Mouse (Mus musculus): Measurements from ENCODE around the gene Clybl. TPM values are rescaled to one million over a fixed set of nuclear protein-coding genes. Genes with fewer than 3 reads are reported as not detected.
A peak's percentile ranks its signal among the peaks of the same experiment; 100 is the strongest.

Gene Clybl
- polyA plus RNA-seq, 1 experiment from 2014 or later: 29.1 TPM

DNA sequence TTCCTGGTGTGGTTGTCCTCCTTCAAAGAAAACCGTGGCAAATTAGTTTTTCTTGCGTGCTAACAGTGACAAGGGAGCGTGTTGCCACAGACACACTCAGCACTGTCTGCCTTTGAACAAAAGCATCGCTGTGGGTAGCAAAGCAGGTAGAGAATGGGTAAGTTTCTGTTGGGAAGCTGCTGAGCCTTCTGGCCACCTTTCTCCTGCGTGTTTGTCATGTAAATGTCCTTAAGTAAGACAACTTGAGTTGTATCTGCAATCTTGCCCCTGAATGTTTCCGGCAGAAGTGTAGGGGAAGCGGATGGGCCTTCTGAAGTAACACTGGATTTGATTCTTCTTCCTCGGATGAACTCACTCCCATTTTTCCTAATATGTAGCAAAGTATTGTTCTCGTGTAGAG, 148.6 kb downstream of the Clybl start:
- WGBS: 64% methylated on average over 9 of the region's 9 CpGs
- no peak for ATAC-seq (replicated peaks; ENCODE audit: insufficient number of reproducible peaks, low FRiP score, low TSS enrichment, low read depth)
- Histone ChIP-seq H3K4me3 (ENCODE audit: low read depth, low read length) (no peak overlapping the region), H3K27ac (replicated peaks; ENCODE audit: low read depth, low read length) (no peak overlapping the region), H3K36me3 (replicated peaks; ENCODE audit: control insufficient read depth, insufficient read depth, low read depth, low read length) (no peaks in the 10 kb centered on the region), H3K9ac (replicated peaks; ENCODE audit: low read length) (no peak overlapping the region), H3K4me1 (ENCODE audit: control insufficient read depth, insufficient read depth, low read length) (no peaks in the 10 kb centered on the region), H3K4me2 (ENCODE audit: low read depth, low read length) (no peak overlapping the region), H3K9me3 (replicated peaks; ENCODE audit: control insufficient read depth, low read length) (no peaks in the 10 kb centered on the region), H3K27me3 (ENCODE audit: control insufficient read depth, insufficient read depth, low read length) (no peaks in the 10 kb centered on the region)
- DNase-seq (ENCODE audit: low spot score): no peak

DNA sequence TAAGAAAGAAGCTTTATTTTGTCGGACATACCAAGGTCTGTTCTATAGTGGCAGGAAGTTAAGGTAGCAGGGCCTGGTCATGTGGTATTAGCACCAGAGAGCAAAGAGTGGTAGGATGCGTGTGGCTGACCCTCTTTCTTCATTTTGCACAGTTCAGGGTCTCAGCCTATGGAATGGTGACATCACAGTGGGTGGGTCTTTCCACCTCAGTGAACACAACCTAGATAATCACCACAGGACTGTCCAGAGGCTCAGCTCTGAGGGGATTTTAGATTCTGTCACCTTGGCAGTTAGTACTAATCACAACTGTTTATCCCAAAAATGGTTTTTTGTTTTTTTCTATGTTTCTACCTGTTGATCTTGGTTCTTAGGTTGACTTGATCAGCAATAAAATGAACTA, 149.2 kb downstream of the Clybl start:
- DNase-seq (ENCODE audit: low spot score) (no peak), ATAC-seq (replicated peaks; ENCODE audit: insufficient number of reproducible peaks, low FRiP score, low TSS enrichment, low read depth) (no peak)
- H3K9ac ChIP-seq (replicated peaks; ENCODE audit: low read length): no peak overlapping the region
- H3K27me3 ChIP-seq (ENCODE audit: control insufficient read depth, insufficient read depth, low read length): no peaks in the 10 kb centered on the region
- H3K4me3 ChIP-seq (ENCODE audit: low read depth, low read length): no peak overlapping the region
- H3K4me1 ChIP-seq (ENCODE audit: control insufficient read depth, insufficient read depth, low read length): no peaks in the 10 kb centered on the region
- no peak overlapping the region for H3K27ac ChIP-seq (replicated peaks; ENCODE audit: low read depth, low read length)
- 85% methylated on average over 2 of the region's 2 CpGs for WGBS
- H3K36me3 ChIP-seq (replicated peaks; ENCODE audit: control insufficient read depth, insufficient read depth, low read depth, low read length): no peaks in the 10 kb centered on the region
- H3K4me2 ChIP-seq (ENCODE audit: low read depth, low read length): no peak overlapping the region
- H3K9me3 ChIP-seq (replicated peaks; ENCODE audit: control insufficient read depth, low read length): no peaks in the 10 kb centered on the region

DNA sequence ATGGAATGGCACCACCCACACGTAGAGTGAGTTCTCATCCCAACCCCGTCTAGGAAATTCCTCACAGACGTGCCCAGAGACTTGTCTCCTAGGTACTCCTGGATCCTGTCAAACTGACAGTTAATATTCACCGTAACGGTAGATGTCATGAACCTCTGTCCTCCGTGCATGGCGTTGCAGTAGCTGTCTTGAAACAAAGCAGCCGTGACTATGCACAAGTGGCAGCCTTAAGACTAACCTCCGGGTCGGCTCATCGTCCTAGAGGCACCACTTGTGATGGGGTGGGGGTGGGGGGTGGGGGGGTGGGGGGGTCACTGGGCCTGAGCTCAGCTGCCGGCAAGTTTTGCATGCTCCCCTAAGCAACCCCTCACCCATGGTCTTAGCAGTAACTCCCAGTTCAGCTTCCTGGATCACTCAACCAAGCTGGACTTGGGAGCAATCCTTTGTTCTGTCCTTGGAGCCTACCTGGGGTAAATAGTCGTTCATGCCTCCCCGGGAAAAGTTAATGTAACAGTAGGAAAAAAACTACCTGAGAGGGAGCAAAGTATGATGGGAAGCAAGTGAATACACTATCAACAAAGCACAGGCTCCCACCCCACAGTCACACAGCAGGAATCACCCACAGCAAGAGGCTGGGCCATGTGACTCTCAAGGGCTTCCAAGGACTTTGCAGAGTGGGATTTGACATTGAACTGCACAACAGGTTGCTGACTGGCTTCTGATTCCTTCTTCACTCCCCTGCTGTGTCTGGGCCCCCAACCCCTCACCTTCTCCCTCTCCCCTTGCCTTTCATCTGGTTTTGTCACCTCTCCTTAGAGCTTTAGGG, 150.3 kb downstream of the Clybl start:
- Histone ChIP-seq H3K9ac (replicated peaks; ENCODE audit: low read length) (no peak overlapping the region), H3K9me3 (replicated peaks; ENCODE audit: control insufficient read depth, low read length) (no peaks in the 10 kb centered on the region), H3K36me3 (replicated peaks; ENCODE audit: control insufficient read depth, insufficient read depth, low read depth, low read length) (no peaks in the 10 kb centered on the region), H3K4me2 (ENCODE audit: low read depth, low read length) (no peak overlapping the region), H3K27me3 (ENCODE audit: control insufficient read depth, insufficient read depth, low read length) (no peaks in the 10 kb centered on the region), H3K4me1 (ENCODE audit: control insufficient read depth, insufficient read depth, low read length) (no peaks in the 10 kb centered on the region), H3K27ac (replicated peaks; ENCODE audit: low read depth, low read length) (no peak overlapping the region), H3K4me3 (ENCODE audit: low read depth, low read length) (no peak overlapping the region)
- ATAC-seq (replicated peaks; ENCODE audit: insufficient number of reproducible peaks, low FRiP score, low TSS enrichment, low read depth): 0 out of 2 replicates have a peak, but pooled peaks have one; percentile 23
- DNase-seq (ENCODE audit: low spot score): no peak
- 60% methylated on average over 13 of the region's 14 CpGs for WGBS

DNA sequence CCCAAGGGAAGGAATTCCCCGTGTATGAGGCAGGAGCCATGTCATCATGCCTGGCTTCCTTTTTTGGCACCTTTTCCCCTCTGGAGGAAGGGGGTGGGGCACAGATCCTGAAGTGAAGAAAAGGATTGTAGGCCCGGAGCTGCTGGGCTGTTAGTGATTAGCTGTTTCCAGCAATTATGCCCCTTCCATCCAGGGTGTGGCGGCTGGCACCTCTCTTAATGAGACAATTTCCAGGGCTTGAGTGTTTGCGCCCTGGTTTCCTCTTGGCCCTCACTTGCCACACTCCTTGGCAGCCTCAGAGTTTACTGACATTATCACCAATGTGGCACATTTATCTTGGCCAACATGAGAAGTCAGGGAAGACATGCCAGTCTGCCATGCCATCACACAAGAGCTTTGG, 155.5 kb downstream of the Clybl start:
- DNase-seq (ENCODE audit: low spot score) (no peak), ATAC-seq (replicated peaks; ENCODE audit: insufficient number of reproducible peaks, low FRiP score, low TSS enrichment, low read depth) (no peak)
- H3K4me2 ChIP-seq (ENCODE audit: low read depth, low read length): no peak overlapping the region
- H3K4me3 ChIP-seq (ENCODE audit: low read depth, low read length): no peak overlapping the region
- no peaks in the 10 kb centered on the region for H3K36me3 ChIP-seq (replicated peaks; ENCODE audit: control insufficient read depth, insufficient read depth, low read depth, low read length)
- no peaks in the 10 kb centered on the region for H3K27me3 ChIP-seq (ENCODE audit: control insufficient read depth, insufficient read depth, low read length)
- no peaks in the 10 kb centered on the region for H3K9me3 ChIP-seq (replicated peaks; ENCODE audit: control insufficient read depth, low read length)
- WGBS: 52% methylated on average over 4 of the region's 4 CpGs
- H3K4me1 ChIP-seq (ENCODE audit: control insufficient read depth, insufficient read depth, low read length): no peaks in the 10 kb centered on the region
- H3K9ac ChIP-seq (replicated peaks; ENCODE audit: low read length): no peak overlapping the region
- H3K27ac ChIP-seq (replicated peaks; ENCODE audit: low read depth, low read length): no peak overlapping the region

DNA sequence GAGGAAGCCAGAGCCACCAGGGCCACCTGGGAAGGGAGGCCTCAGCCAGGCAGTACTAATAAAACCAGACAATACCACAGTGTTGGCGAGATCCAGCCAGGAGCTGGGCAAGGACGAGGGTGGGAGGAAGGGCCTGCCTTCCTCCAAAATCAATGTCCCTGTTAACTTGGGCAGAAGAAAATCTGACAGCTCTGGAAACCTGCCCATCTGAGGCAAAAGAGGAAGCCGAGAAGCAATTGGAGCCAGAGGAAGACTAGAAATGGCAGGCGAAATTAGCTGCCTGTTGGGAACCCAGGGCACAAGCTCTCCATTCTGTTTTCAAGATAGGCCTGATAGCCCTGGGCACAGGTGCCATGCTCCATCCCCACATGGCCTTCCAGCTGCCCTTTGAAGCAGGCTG, 157.3 kb downstream of the Clybl start:
- no peaks in the 10 kb centered on the region for H3K36me3 ChIP-seq (replicated peaks; ENCODE audit: control insufficient read depth, insufficient read depth, low read depth, low read length)
- no peaks in the 10 kb centered on the region for H3K27me3 ChIP-seq (ENCODE audit: control insufficient read depth, insufficient read depth, low read length)
- WGBS: 82% methylated on average over 4 of the region's 4 CpGs
- no peaks in the 10 kb centered on the region for H3K4me1 ChIP-seq (ENCODE audit: control insufficient read depth, insufficient read depth, low read length)
- DNase-seq (ENCODE audit: low spot score) (no peak), ATAC-seq (replicated peaks; ENCODE audit: insufficient number of reproducible peaks, low FRiP score, low TSS enrichment, low read depth) (no peak)
- no peaks in the 10 kb centered on the region for H3K9me3 ChIP-seq (replicated peaks; ENCODE audit: control insufficient read depth, low read length)
- H3K4me3 ChIP-seq (ENCODE audit: low read depth, low read length): no peak overlapping the region
- no peak overlapping the region for H3K4me2 ChIP-seq (ENCODE audit: low read depth, low read length)
- H3K9ac ChIP-seq (replicated peaks; ENCODE audit: low read length): no peak overlapping the region
- no peak overlapping the region for H3K27ac ChIP-seq (replicated peaks; ENCODE audit: low read depth, low read length)

DNA sequence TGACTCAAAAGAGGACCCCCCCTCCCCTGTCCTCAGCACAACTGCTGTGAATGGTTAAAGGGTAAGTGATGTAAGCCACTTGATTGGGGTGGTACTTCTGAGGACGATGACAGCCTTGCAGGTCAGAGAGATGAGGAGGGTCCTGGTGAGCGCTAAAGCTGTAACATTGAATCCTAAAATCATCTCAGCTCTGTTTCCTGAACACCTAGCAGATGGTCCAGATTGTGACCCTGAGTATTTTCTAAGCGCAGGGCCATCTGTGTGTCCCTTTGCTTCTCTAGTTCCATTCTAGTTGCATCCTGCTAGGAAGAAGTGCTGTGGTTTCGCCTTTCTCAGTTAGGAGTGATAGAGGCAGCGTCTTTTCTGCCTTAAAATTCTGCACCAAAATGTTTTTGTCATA, 158.6 kb downstream of the Clybl start:
- no peaks in the 10 kb centered on the region for H3K9me3 ChIP-seq (replicated peaks; ENCODE audit: control insufficient read depth, low read length)
- H3K4me2 ChIP-seq (ENCODE audit: low read depth, low read length): no peak overlapping the region
- DNase-seq (ENCODE audit: low spot score): no peak
- H3K27ac ChIP-seq (replicated peaks; ENCODE audit: low read depth, low read length): no peak overlapping the region
- H3K36me3 ChIP-seq (replicated peaks; ENCODE audit: control insufficient read depth, insufficient read depth, low read depth, low read length): no peaks in the 10 kb centered on the region
- 92% methylated on average over 5 of the region's 5 CpGs for whole genome bisulfite sequencing
- H3K27me3 ChIP-seq (ENCODE audit: control insufficient read depth, insufficient read depth, low read length): no peaks in the 10 kb centered on the region
- ATAC-seq (replicated peaks; ENCODE audit: insufficient number of reproducible peaks, low FRiP score, low TSS enrichment, low read depth): no peak
- H3K4me3 ChIP-seq (ENCODE audit: low read depth, low read length): no peak overlapping the region
- H3K9ac ChIP-seq (replicated peaks; ENCODE audit: low read length): no peak overlapping the region
- no peaks in the 10 kb centered on the region for H3K4me1 ChIP-seq (ENCODE audit: control insufficient read depth, insufficient read depth, low read length)

DNA sequence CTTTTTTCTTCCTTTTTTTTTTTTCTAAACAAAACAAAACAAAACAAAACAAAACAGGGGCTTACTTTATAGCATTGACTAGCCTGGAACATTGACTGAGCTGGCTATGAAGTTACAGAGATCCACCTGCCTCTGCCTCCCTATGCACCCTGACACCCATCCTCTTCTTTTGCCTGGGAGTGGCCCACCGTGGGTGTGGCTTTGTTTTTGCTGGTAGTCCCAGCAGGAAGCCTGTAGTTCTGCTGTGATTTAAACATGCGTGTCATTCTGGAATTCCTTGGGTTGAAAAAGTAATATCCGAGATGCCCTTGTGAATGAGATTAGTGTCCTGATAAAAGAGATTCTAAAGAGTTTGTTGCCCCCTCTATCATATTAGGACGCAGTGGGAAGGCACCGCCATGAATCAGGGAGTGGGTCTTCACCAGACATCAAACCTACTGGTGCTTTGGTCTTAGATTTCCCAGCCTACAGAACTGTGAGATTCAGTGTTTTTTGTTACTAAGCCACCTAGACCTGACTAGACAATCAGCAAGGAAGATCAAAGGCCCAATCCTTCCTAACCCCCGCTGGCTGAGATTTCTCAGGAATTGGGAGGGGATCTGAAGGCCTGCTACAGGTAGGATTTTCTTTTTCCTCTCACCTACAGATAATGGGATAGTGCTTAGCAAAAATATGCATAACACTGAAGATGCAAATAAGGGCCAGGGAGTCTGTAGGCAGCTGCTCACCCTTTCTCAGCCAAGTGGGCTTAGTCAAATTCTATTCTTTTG, 160.3 kb downstream of the Clybl start:
- Histone ChIP-seq H3K9ac (replicated peaks; ENCODE audit: low read length) (no peak overlapping the region), H3K27ac (replicated peaks; ENCODE audit: low read depth, low read length) (no peak overlapping the region), H3K9me3 (replicated peaks; ENCODE audit: control insufficient read depth, low read length) (no peaks in the 10 kb centered on the region), H3K27me3 (ENCODE audit: control insufficient read depth, insufficient read depth, low read length) (no peaks in the 10 kb centered on the region), H3K4me1 (ENCODE audit: control insufficient read depth, insufficient read depth, low read length) (no peaks in the 10 kb centered on the region), H3K4me3 (ENCODE audit: low read depth, low read length) (no peak overlapping the region), H3K4me2 (ENCODE audit: low read depth, low read length) (no peak overlapping the region), H3K36me3 (replicated peaks; ENCODE audit: control insufficient read depth, insufficient read depth, low read depth, low read length) (no peaks in the 10 kb centered on the region)
- 49% methylated on average over 6 of the region's 6 CpGs for WGBS
- ATAC-seq (replicated peaks; ENCODE audit: insufficient number of reproducible peaks, low FRiP score, low TSS enrichment, low read depth) (no peak), DNase-seq (ENCODE audit: low spot score) (no peak)

All from embryonic facial prominence, embryonic 11.5 days (tissue).